Mouse (Mus musculus): ENCODE data around the gene Atoh7.

DNA sequence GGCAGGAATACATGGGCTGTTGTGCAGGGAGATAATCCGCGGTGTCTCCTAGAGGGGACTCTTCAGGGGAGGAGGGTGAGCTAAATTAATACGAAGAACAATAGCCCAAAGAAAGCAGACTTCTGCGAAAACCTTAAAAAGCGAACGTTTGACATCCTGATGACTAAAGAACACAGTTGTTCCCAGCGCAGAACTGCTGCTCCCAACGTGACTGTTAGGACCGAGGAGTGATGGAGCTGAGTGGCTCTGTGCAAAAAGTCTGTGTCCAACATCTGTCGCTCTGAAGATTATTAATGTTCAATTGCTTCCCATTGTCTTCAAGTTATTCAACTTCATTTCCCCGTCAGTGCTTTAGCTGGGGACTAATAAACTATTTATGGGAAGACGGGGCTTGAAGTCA is 1.3 kb upstream of the Atoh7 start:
- TF ChIP-seq POLR2A (IDR thresholded peaks at IDR 0.05; ENCODE audit: borderline replicate concordance, low read depth, low read length) (no peak), CTCF (IDR thresholded peaks at IDR 0.05; ENCODE audit: low read depth, low read length) (no peak)

All from bone marrow macrophage, adult 2 months (primary cell).